ENCODE assay signal across 33 mouse cellular contexts in genomic region chr3:107326442-107326841, GRCm38 (mm10). TPM values are rescaled to one million over a fixed set of nuclear protein-coding genes. Genes with fewer than 3 reads are reported as not detected.
"Had no signal": no experiment of that assay in that cellular context is flagged by ENCODE, and none has a peak within 500 bp of the region (broad histone marks: within the 10 kb centered on the region; RNA-seq: fewer than 3 reads in every experiment).

No protein-coding gene starts in this region.

- DNase-seq: left cerebral cortex, postnatal 4 days; liver; liver, embryonic 13.5 days; liver, postnatal 0 days; lung, adult 18-20 months; lung, adult 2 months; lung, embryonic 14.5 days; lung, postnatal 10 days; lung, postnatal 14 days; lung, postnatal 36 days; lung, postnatal 4 days; midbrain, embryonic 14.5 days had no signal

- H3K9me3 ChIP-seq: limb, embryonic 10.5 days; limb, embryonic 12.5 days; limb, embryonic 13.5 days; limb, embryonic 15.5 days; liver, embryonic 12.5 days; liver, embryonic 13.5 days; liver, embryonic 15.5 days; lung, embryonic 15.5 days; megakaryocyte, embryonic 14.5 days; midbrain, embryonic 10.5 days; midbrain, embryonic 12.5 days; midbrain, embryonic 13.5 days; midbrain, embryonic 15.5 days; neural tube, embryonic 12.5 days had no signal

- H3K27ac ChIP-seq: limb, embryonic 10.5 days; limb, embryonic 12.5 days; limb, embryonic 13.5 days; limb, embryonic 15.5 days; liver, embryonic 12.5 days; liver, embryonic 13.5 days; liver, embryonic 14.5 days; liver, embryonic 15.5 days; lung, embryonic 15.5 days; macrophage; midbrain, embryonic 10.5 days; midbrain, embryonic 12.5 days; midbrain, embryonic 13.5 days; midbrain, embryonic 15.5 days; neural tube, embryonic 12.5 days had no signal

- H3K4me2 ChIP-seq: limb, embryonic 12.5 days; limb, embryonic 13.5 days; limb, embryonic 15.5 days; liver, embryonic 11.5 days; liver, embryonic 15.5 days; lung, embryonic 14.5 days; lung, embryonic 15.5 days; midbrain, embryonic 11.5 days; midbrain, embryonic 12.5 days; midbrain, embryonic 15.5 days; neural tube, embryonic 12.5 days had no signal

- H3K27me3 ChIP-seq: limb, embryonic 12.5 days; limb, embryonic 13.5 days; limb, embryonic 15.5 days; liver, embryonic 12.5 days; liver, embryonic 13.5 days; liver, embryonic 15.5 days; lung, embryonic 15.5 days; megakaryocyte, embryonic 14.5 days; midbrain, embryonic 12.5 days; midbrain, embryonic 13.5 days; midbrain, embryonic 15.5 days; neural tube, embryonic 12.5 days had no signal

- ATAC-seq: liver, embryonic 12.5 days; liver, postnatal 0 days; midbrain, embryonic 13.5 days; midbrain, embryonic 15.5 days; midbrain, embryonic 16.5 days had no signal

- H3K9ac ChIP-seq: limb, embryonic 12.5 days; limb, embryonic 13.5 days; limb, embryonic 15.5 days; liver, embryonic 12.5 days; liver, embryonic 13.5 days; liver, embryonic 14.5 days; liver, embryonic 15.5 days; liver, postnatal 0 days; lung, embryonic 14.5 days; lung, embryonic 15.5 days; midbrain, embryonic 12.5 days; midbrain, embryonic 13.5 days; midbrain, embryonic 15.5 days; neural tube, embryonic 12.5 days had no signal

- H3K4me3 ChIP-seq: limb, embryonic 10.5 days; limb, embryonic 12.5 days; limb, embryonic 13.5 days; limb, embryonic 15.5 days; liver, embryonic 15.5 days; lung, embryonic 15.5 days; megakaryocyte, embryonic 14.5 days; midbrain, embryonic 12.5 days; midbrain, embryonic 13.5 days; midbrain, embryonic 15.5 days; myocyte; neural tube, embryonic 12.5 days had no signal

RNA-seq across cellular contexts. Expression of gene Slc16a4, which starts 35.4 kb away (rescaled TPM):
- total RNA-seq: liver, adult 2 months; megakaryocyte-erythroid progenitor cell, adult 5-6 weeks had no signal
- polyA plus RNA-seq: liver, adult 2 months; macrophage had no signal
